Mouse (Mus musculus): Measurements from ENCODE around the gene Slc30a10.

The Slc30a10 gene

DNA sequence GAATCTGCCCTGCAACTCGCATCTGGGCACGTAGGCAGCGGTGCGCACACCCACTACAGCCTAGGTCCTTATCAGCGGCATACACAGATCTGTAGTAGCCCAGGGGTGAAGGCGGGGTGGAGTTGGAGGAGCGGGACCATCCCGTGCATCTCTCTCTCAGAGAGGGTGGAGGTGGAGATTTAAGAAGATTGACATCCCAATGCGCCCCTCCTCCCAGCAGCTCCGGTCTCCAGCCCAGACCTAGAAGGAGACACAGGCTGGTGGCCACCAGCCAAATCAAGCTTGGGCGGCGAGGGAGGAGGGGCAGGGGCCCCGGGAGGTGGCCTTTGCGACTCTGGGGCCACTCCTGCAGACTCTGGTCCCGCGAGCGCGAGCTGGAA, at the start of gene Slc30a10:
Gene Slc30a10 (plus strand): TSS at position 274 of the 380 bp plus-strand sequence.
- peak; percentile 18 for DNase-seq (ENCODE audit: low read depth, low spot score)

DNA sequence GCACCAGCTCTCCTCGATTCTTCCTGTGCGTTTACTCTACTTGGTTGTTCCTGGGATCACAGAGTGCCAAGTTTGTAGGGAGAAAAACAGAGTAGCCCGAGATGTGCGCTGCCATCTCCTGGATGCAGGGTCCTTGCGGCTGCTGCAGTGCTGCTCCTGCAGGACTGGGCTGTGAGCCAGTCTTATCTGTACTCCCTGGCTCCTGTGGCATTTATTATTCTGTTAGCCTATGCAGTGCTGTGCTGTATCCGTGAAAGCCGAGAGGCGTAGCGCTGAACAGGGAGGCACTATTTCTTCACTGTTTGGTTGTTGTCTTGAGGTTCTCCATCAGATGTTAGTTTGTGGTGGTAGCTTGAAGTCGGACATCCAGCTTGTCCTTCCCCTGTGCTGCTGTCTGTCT, 48.7 kb upstream of the Slc30a10 start:
- DNase-seq (ENCODE audit: low read depth, low spot score) = no peak

- no peak for DNase-seq (ENCODE audit: low read depth, low spot score)
Measured at GRCm38 (mm10) chr1:185409831-185410230, 44.8 kb upstream of the Slc30a10 start.

GRCm38 (mm10) chr1:185418011-185418410, 36.6 kb upstream of the Slc30a10 start:
- no peak for DNase-seq (ENCODE audit: low read depth, low spot score)

- no peak for DNase-seq (ENCODE audit: low read depth, low spot score)
Measured at GRCm38 (mm10) chr1:185419805-185420204, 34.8 kb upstream of the Slc30a10 start.

DNA sequence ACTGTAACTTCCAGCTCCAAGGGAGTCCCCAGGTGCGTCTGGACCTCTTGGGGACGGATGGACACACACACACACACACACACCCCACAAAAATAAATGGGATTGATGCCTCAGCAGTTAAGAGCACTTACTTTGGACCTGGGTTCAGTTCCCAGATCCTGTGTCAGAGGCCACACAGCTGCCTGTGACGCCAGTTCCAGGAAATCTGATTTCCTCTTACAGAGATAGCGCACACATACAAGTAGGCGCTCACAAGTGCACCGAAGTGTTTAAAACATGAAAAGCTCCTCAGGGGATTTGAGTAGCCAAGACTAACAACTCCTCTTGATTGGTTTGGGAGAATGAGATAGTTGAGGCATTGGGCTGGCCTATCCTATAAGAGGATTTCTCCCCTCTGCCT, 33.9 kb upstream of the Slc30a10 start:
- no peak for DNase-seq (ENCODE audit: low read depth, low spot score)

GRCm38 (mm10) chr1:185426583-185426982, 28.1 kb upstream of the Slc30a10 start:
- DNase-seq (ENCODE audit: low read depth, low spot score) = no peak

DNA sequence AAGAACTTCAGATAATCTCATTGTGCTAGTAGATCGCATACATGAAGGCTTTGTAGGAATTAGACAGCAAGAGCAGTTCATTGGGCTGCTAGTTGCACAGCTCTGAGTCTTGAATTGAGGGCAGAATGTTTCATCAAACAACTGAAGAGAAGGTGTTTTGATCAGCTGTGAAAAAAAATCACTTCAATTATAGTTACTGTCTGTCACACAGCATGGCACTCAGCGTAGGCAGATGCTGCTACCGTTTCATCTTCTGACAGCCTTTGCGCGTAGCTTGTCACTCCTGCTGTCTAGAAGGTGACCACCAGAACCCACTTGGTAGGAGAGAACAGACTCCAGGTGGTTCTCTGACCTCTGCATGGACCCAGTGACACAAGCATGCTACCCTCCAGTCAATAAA, 24.2 kb upstream of the Slc30a10 start:
- no peak for DNase-seq (ENCODE audit: low read depth, low spot score)

- DNase-seq (ENCODE audit: low read depth, low spot score) = no peak
Measured at GRCm38 (mm10) chr1:185431245-185431997, 23.2 kb upstream of the Slc30a10 start.

DNA sequence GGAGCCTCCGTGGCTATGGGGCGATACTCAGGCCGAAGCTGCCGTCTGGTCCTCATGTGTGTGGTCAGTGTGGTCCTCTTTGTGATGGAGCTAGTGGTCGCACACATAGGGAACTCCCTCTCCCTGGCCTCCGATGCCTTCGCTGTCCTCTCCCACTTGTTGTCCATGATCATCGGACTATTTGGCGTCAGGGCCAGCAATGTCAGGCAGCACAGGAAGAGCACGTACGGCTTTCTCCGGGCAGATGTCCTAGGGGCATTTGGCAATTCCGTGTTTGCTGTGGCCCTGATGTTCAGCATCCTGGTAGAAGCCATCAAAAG, 22.7 kb upstream of the Slc30a10 start:
- no peak for DNase-seq (ENCODE audit: low read depth, low spot score)

DNA sequence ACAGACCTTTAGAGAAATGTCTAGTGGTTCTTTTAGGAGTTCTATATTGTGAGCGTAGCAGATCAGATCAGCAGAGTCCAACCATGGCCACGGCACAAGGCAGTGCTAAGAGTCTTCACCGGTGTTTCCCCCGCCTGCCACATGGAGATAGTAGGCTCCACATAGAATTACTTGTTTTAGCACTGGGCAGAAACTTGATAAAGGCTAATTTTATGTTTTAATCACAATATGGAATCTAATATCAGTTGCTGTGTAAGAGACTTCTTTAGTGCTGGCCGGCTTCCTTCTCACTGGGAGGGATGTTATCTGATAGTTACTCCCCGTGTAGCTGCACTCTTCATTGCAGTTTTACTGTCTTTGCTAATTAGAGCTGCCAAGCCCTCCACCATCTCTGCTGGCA, 21.5 kb upstream of the Slc30a10 start:
- no peak for DNase-seq (ENCODE audit: low read depth, low spot score)

GRCm38 (mm10) chr1:185438841-185439580, 15.6 kb upstream of the Slc30a10 start:
- DNase-seq (ENCODE audit: low read depth, low spot score) = no peak

DNA sequence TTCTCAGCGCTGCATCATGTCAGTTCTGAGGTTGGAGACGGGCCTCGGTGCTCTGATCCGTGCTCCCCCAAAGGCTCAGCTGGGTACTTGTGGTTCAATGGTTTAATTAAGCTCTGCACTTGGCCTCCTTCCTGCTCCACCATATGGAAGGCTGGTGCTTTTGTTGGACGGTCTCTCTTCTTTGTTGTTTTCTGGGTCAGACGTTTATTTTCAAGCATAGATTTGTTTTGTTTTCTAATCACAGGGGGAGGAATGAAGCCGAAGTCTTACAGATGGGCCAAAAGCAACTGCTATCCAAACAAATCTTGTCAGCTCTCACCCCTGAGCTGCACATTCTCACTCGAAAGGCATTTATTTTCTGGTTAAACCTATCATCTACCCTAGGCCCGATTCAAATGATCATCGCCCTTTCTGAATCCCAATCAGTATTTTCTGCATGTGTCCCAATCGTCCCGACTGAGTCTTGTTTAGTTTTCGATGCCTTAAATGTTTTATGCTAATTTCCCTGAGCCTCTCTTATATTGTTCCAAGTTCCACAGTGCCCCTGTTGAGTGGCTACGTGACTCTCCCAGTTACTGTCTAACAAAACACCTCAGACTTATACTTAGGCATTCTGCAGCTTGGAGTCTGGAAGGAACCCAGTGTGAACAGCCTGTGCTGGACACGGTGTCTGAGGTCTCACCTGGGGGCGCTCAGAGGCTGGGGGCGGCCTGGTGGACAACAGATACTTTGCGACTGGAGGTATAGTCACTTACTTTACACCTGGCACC, 12.8 kb upstream of the Slc30a10 start:
- no peak for DNase-seq (ENCODE audit: low read depth, low spot score)

- no peak for DNase-seq (ENCODE audit: low read depth, low spot score)
Measured at GRCm38 (mm10) chr1:185448936-185449335, 5.7 kb upstream of the Slc30a10 start.

GRCm38 (mm10) chr1:185449727-185450126, 4.9 kb upstream of the Slc30a10 start:
- no peak for DNase-seq (ENCODE audit: low read depth, low spot score)

- no peak for DNase-seq (ENCODE audit: low read depth, low spot score)
Measured at GRCm38 (mm10) chr1:185451077-185451476, 3.6 kb upstream of the Slc30a10 start.

DNA sequence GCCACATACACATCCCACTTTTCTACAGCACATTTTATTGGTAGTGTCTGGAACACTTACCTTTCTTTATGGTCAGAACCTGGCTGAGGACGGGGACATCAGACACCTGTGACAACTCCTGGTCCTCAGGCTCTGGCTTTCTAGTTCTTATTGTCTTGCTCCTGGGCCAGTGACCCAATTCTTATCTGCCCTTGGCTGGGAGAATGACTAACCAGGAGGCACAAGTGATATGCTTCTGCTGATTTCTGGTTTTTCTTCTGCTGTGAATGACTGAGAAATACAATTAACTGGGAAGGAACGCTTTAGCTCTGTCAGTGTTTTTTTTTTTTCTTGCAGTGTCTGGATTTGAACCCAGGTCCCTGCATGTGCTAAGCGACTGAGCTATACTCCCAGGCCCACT, 3.2 kb upstream of the Slc30a10 start:
- no peak for DNase-seq (ENCODE audit: low read depth, low spot score)

GRCm38 (mm10) chr1:185452461-185452860, 2.2 kb upstream of the Slc30a10 start:
- DNase-seq (ENCODE audit: low read depth, low spot score) = no peak

- no peak for DNase-seq (ENCODE audit: low read depth, low spot score)
Measured at GRCm38 (mm10) chr1:185454144-185454543, 504 bp upstream of the Slc30a10 start.

DNA sequence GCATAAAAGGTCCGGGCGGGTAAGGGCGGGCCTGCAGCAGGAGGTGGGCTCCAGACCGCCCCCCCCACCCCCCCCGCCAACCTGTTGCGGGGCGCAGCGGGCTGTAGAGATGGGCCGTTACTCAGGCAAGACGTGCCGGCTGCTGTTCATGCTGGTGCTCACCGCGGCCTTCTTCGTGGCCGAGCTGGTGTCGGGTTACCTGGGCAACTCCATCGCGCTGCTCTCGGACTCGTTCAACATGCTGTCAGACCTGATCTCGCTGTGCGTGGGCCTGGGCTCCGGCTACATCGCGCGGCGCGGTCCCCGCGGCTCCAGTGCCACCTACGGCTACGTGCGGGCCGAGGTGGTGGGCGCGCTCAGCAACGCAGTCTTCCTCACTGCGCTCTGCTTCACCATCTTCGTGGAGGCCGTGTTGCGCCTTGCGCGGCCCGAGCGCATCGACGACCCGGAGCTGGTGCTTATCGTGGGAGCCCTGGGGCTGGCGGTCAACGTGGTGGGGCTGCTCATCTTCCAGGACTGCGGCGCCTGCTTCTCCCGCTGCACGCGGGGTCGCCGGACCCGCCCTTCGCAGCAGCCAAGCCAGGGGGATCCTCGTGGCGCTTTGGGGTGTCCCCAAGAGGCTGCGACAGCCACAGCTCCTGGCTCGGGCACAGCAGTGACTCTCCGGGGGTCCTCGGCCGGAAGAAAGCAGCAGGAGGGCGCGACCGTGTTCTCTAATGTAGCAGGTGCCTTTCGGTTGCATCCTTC, 480 bp downstream of the Slc30a10 start:
- DNase-seq (ENCODE audit: low read depth, low spot score) = peak; percentile 29

GRCm38 (mm10) chr1:185456327-185456726, 1.7 kb downstream of the Slc30a10 start:
- no peak for DNase-seq (ENCODE audit: low read depth, low spot score)

DNA sequence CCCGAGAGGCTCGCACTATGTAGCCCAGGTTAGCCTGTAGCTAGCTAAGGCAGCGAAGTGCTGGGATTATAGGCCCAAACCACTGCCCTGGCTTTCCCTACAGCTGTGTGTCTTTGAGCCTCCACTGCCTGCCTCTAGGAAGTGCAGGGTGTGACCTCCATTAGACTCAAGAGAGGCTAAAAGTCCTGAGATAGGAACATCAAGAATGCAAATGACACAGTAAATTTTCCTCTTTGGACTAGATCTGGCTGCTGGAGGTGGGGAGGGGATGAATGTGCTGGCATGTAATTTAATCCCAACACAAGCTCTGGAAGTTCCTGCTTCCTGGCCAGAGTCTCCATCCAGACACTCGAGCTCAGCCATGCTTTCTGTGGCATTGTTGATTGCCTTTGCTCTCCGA, 5.4 kb downstream of the Slc30a10 start:
- DNase-seq (ENCODE audit: low read depth, low spot score) = no peak

All from WW6 (cell line).